Mouse (Mus musculus): ENCODE measurements around the gene Syn3.
A peak's percentile ranks its signal among the peaks of the same experiment; 100 is the strongest.
"Not testable (repeated sequence)": the region's sequence is repeated elsewhere in the genome, so short reads cannot be mapped to it uniquely, and the experiment has no call there.

Gene Syn3

GRCm38 (mm10) chr10:86046371-86046770 is 452.3 kb downstream of the Syn3 start:
- no peak for DNase-seq (ENCODE audit: low spot score)

- no peak for DNase-seq (ENCODE audit: low spot score)
These were observed 454.6 kb downstream of the Syn3 start for GRCm38 (mm10) chr10:86044066-86044465.

GRCm38 (mm10) chr10:86043651-86044050 is 455.0 kb downstream of the Syn3 start:
- no peak for DNase-seq (ENCODE audit: low spot score)

GRCm38 (mm10) chr10:86034007-86034728 is 464.5 kb downstream of the Syn3 start:
- DNase-seq (ENCODE audit: low spot score), result no peak

- no peak for DNase-seq (ENCODE audit: low spot score)
These were observed 466.2 kb downstream of the Syn3 start for GRCm38 (mm10) chr10:86032517-86032916.

- DNase-seq (ENCODE audit: low spot score), result no peak
These were observed 468.0 kb downstream of the Syn3 start for GRCm38 (mm10) chr10:86030743-86031142.

- not testable (repeated sequence) for DNase-seq (ENCODE audit: low spot score)
These were observed 471.9 kb downstream of the Syn3 start for GRCm38 (mm10) chr10:86026807-86027206.

- no peak for DNase-seq (ENCODE audit: low spot score)
These were observed 472.3 kb downstream of the Syn3 start for GRCm38 (mm10) chr10:86026354-86026753.

GRCm38 (mm10) chr10:86025906-86026305 is 472.8 kb downstream of the Syn3 start:
- no peak for DNase-seq (ENCODE audit: low spot score)

- DNase-seq (ENCODE audit: low spot score), result no peak
These were observed 475.5 kb downstream of the Syn3 start for GRCm38 (mm10) chr10:86023149-86023548.

GRCm38 (mm10) chr10:86022474-86022816 is 476.3 kb downstream of the Syn3 start:
- DNase-seq (ENCODE audit: low spot score), result no peak

- DNase-seq (ENCODE audit: low spot score), result peak; percentile 51
These were observed 476.8 kb downstream of the Syn3 start, which contains the start of gene Fbxo7 for GRCm38 (mm10) chr10:86021749-86022473. Fbxo7 (plus strand) TSS chr10:86021972.

GRCm38 (mm10) chr10:86021408-86021748 is 477.3 kb downstream of the Syn3 start:
- DNase-seq (ENCODE audit: low spot score), result no peak

GRCm38 (mm10) chr10:86018813-86019212 is 479.9 kb downstream of the Syn3 start:
- no peak for DNase-seq (ENCODE audit: low spot score)

- no peak for DNase-seq (ENCODE audit: low spot score)
These were observed 480.9 kb downstream of the Syn3 start for GRCm38 (mm10) chr10:86017781-86018180.

GRCm38 (mm10) chr10:86011781-86012180 is 486.9 kb downstream of the Syn3 start, which contains the start of gene Bpifc:
Bpifc (minus strand) TSS chr10:86011895.
- DNase-seq (ENCODE audit: low spot score), result no peak

GRCm38 (mm10) chr10:86011172-86011571 is 487.5 kb downstream of the Syn3 start:
- no peak for DNase-seq (ENCODE audit: low spot score)

GRCm38 (mm10) chr10:86010636-86011035 is 488.1 kb downstream of the Syn3 start:
- no peak for DNase-seq (ENCODE audit: low spot score)

- no peak for DNase-seq (ENCODE audit: low spot score)
These were observed 489.0 kb downstream of the Syn3 start for GRCm38 (mm10) chr10:86009688-86010087.

GRCm38 (mm10) chr10:86006455-86006854 is 492.2 kb downstream of the Syn3 start:
- DNase-seq (ENCODE audit: low spot score), result no peak
